Mouse (Mus musculus): Measurements from ENCODE around the gene Pdlim5. TPM values are rescaled to one million over a fixed set of nuclear protein-coding genes. Genes with fewer than 3 reads are reported as not detected.

Pdlim5 gene
- polyA plus RNA-seq, 1 experiment from 2014 or later: 84.5 TPM

DNA sequence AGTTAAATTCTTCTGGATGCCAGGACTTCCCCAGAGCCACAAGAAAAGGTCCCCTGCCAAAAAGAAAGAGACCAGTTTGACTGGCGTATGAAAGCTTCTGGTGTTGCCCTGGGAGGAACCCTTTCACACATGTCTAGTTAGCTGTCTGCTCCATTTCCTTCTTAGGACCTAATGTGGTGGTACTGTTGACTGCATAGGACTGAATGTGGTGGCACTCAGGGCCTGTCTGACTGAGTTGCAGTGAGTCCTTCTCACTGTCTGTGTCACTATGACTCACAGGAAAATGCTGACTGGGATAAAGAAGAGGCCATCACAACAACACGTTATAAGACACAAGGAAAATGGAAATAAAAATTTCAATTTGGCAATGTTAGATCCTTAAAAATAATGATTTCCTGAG is 146.0 kb downstream of the Pdlim5 start:
- WGBS: 77% methylated on average over 2 of the region's 2 CpGs
- DNase-seq (ENCODE audit: low spot score): no peak
- H3K9ac ChIP-seq (ENCODE audit: low read depth, low read length): no peak overlapping the region
- H3K4me3 ChIP-seq (ENCODE audit: low read depth, low read length): no peak overlapping the region
- H3K4me2 ChIP-seq (ENCODE audit: low read depth, low read length): no peak overlapping the region
- no peaks in the 10 kb centered on the region for H3K27me3 ChIP-seq (replicated peaks; ENCODE audit: control insufficient read depth, insufficient read depth, low read length)
- H3K4me1 ChIP-seq (ENCODE audit: control insufficient read depth, insufficient read depth, low read length): no peaks in the 10 kb centered on the region
- H3K36me3 ChIP-seq (ENCODE audit: control insufficient read depth, insufficient read depth, low read length): no peaks in the 10 kb centered on the region
- no peaks in the 10 kb centered on the region for H3K9me3 ChIP-seq (ENCODE audit: control insufficient read depth, low read length)
- no peak for ATAC-seq (ENCODE audit: low read depth)
- H3K27ac ChIP-seq (replicated peaks; ENCODE audit: low read depth, low read length): no peak overlapping the region

DNA sequence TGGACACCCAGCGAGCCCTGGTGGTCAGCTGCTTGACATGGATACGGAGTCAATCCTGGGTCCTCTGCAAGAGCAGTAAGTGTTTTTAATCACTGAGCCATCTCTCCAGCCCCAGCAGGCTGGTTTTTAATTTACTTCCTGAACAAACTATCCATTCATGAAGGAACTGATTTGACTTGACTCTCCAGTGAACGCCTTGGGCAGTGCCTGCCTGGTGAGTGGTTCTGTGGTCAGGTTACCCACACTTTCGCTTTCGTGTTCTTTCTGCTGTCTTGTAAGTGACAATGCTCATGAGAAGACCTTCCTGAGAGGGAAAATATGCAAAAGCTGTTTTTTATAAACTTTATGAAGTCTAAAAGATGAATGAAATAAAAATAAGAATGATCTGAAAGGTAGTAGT is 152.2 kb downstream of the Pdlim5 start:
- WGBS: 46% methylated on average over 5 of the region's 5 CpGs
- H3K4me1 ChIP-seq (ENCODE audit: control insufficient read depth, insufficient read depth, low read length): no peaks in the 10 kb centered on the region
- no peaks in the 10 kb centered on the region for H3K27me3 ChIP-seq (replicated peaks; ENCODE audit: control insufficient read depth, insufficient read depth, low read length)
- H3K4me3 ChIP-seq (ENCODE audit: low read depth, low read length): no peak overlapping the region
- no peak overlapping the region for H3K4me2 ChIP-seq (ENCODE audit: low read depth, low read length)
- H3K27ac ChIP-seq (replicated peaks; ENCODE audit: low read depth, low read length): no peak overlapping the region
- H3K9ac ChIP-seq (ENCODE audit: low read depth, low read length): no peak overlapping the region
- ATAC-seq (ENCODE audit: low read depth): no peak
- no peaks in the 10 kb centered on the region for H3K36me3 ChIP-seq (ENCODE audit: control insufficient read depth, insufficient read depth, low read length)
- H3K9me3 ChIP-seq (ENCODE audit: control insufficient read depth, low read length): no peaks in the 10 kb centered on the region
- no peak for DNase-seq (ENCODE audit: low spot score)

DNA sequence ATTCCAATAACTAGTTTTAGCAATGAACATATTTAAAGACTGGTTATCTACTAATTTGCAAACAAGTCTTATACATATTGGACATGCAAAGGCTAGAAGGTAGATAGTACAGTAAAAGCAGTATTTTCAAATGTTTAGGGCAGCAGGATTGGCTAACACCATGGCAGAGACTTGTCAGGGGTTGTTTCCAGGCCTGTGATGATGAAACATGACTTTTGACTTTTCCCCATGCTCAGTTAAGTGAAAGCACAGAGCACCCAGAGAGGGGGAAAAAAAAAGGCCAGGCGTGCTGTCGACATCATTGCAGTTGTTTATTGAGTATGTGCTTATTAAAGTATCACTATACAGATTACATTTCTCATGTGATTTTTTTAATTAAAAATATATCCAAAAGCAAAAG is 156.2 kb downstream of the Pdlim5 start:
- no peak for DNase-seq (ENCODE audit: low spot score)
- H3K4me3 ChIP-seq (ENCODE audit: low read depth, low read length): no peak overlapping the region
- no peaks in the 10 kb centered on the region for H3K9me3 ChIP-seq (ENCODE audit: control insufficient read depth, low read length)
- WGBS: 86% methylated on average over 2 of the region's 2 CpGs
- H3K4me2 ChIP-seq (ENCODE audit: low read depth, low read length): no peak overlapping the region
- H3K27ac ChIP-seq (replicated peaks; ENCODE audit: low read depth, low read length): no peak overlapping the region
- H3K27me3 ChIP-seq (replicated peaks; ENCODE audit: control insufficient read depth, insufficient read depth, low read length): no peaks in the 10 kb centered on the region
- H3K9ac ChIP-seq (ENCODE audit: low read depth, low read length): no peak overlapping the region
- no peaks in the 10 kb centered on the region for H3K36me3 ChIP-seq (ENCODE audit: control insufficient read depth, insufficient read depth, low read length)
- ATAC-seq (ENCODE audit: low read depth): no peak
- H3K4me1 ChIP-seq (ENCODE audit: control insufficient read depth, insufficient read depth, low read length): no peaks in the 10 kb centered on the region; the same call in 1 of the 2 replicates

DNA sequence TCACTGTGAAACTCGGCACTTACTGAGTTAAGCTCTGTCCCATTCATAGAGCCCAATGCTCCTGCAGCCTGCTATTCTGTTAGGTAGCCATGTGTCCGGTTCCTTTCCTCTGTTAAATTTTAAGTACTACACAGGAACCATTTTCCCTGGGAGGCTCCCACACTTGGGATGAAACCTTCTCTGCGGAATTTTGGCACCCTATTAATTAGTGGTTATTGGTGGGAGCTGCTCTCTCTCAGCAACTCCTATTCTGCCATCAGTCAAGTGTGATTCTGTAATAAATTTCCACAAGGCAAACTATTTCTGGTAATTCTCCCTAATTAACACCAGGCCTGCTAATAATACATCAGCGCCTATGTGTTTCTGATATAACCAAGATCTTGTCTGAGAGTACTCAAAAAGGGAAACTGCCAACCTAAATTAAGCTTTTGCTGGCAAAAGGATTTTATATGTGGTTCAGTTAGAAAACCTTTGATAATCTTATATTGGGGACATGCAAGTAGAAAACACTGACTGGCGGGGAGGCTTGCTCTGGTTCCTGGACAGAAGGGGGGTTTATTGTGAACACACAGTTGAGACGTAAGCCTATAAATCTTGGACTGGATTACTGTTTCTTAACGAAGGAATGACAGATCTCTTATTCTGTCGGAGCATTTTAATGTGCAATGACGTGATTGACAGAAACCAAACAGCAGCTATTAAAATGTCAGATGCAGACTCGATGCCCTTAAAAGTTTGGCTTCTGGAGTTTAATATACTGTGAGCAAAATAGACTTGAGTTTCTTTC is 157.0 kb downstream of the Pdlim5 start:
- Histone ChIP-seq H3K27ac (replicated peaks; ENCODE audit: low read depth, low read length) (no peak overlapping the region), H3K36me3 (ENCODE audit: control insufficient read depth, insufficient read depth, low read length) (no peaks in the 10 kb centered on the region), H3K4me2 (ENCODE audit: low read depth, low read length) (no peak overlapping the region), H3K4me3 (ENCODE audit: low read depth, low read length) (no peak overlapping the region), H3K9me3 (ENCODE audit: control insufficient read depth, low read length) (no peaks in the 10 kb centered on the region), H3K4me1 (ENCODE audit: control insufficient read depth, insufficient read depth, low read length) (no peaks in the 10 kb centered on the region; the same call in 1 of the 2 replicates), H3K9ac (ENCODE audit: low read depth, low read length) (no peak overlapping the region), H3K27me3 (replicated peaks; ENCODE audit: control insufficient read depth, insufficient read depth, low read length) (no peaks in the 10 kb centered on the region)
- 56% methylated on average over 10 of the region's 10 CpGs for WGBS
- DNase-seq (ENCODE audit: low spot score) (no peak), ATAC-seq (ENCODE audit: low read depth) (no peak)

DNA sequence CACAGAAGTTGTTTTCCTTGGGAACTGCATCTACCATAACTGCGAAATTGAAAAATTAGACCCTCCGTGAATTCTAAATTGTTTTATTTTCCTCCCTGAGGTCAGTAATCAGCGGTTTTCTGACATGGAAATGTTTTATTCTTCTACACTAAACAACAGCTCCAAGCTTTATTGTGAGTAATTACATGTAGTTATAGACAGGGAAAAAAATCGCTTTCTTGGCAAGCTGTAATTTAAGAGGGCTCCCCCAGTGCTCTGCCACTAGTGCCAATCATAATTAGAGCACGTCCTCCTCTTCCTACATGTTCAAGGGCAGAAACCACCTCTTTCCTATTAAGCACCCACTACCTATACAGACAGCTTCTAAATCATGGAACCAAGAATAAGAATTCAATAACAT is 157.9 kb downstream of the Pdlim5 start:
- Histone ChIP-seq H3K9ac (ENCODE audit: low read depth, low read length) (no peak overlapping the region), H3K4me1 (ENCODE audit: control insufficient read depth, insufficient read depth, low read length) (no peaks in the 10 kb centered on the region; the same call in 1 of the 2 replicates), H3K36me3 (ENCODE audit: control insufficient read depth, insufficient read depth, low read length) (no peaks in the 10 kb centered on the region), H3K4me2 (ENCODE audit: low read depth, low read length) (no peak overlapping the region), H3K4me3 (ENCODE audit: low read depth, low read length) (no peak overlapping the region), H3K27me3 (replicated peaks; ENCODE audit: control insufficient read depth, insufficient read depth, low read length) (no peaks in the 10 kb centered on the region), H3K27ac (replicated peaks; ENCODE audit: low read depth, low read length) (no peak overlapping the region), H3K9me3 (ENCODE audit: control insufficient read depth, low read length) (no peaks in the 10 kb centered on the region)
- DNase-seq (ENCODE audit: low spot score) (peak; percentile 50), ATAC-seq (ENCODE audit: low read depth) (peak; percentile 37; the same call in 1 of the 2 replicates)
- WGBS: 38% methylated on average over 5 of the region's 5 CpGs

DNA sequence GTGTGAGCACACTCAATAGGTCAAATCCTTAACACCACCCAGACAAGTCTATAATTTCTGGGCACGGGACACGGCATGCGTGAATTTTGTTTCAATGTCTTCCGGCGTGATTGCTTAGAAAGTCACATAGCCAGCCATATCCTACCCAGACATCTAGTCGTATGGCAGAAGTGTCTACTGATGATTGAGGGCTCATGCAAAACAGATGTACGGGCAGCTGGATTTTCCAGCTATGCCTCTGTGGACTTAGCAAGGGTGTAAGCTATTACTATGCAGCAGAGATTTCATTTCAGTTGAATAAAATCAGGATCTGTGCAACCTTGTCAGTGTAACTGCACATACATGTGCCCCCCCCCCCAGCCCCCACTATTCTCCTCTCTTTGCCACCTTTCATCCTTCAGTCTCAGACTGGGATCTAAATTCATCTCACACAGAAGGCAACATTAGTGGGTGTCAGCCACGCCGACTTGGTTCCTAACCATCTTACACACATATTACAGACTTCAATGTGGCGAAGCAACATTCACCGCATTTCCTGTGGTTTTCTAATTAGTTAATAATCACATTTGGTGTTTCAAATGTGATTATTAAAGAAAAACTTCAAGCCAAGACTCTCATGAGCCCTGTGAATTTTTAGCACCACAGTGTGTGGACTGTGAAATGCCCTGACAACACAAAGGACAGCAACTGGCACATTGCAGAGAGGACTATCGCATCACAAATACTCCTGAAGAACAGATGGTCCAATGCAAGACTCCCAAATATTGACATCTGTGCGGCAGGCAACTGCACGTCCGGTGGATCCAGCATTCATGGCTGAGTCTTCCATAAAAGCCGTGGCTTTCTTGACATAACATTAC is 161.7 kb downstream of the Pdlim5 start:
- Histone ChIP-seq H3K4me1 (ENCODE audit: control insufficient read depth, insufficient read depth, low read length) (no peaks in the 10 kb centered on the region; the same call in 1 of the 2 replicates), H3K9ac (ENCODE audit: low read depth, low read length) (no peak overlapping the region), H3K36me3 (ENCODE audit: control insufficient read depth, insufficient read depth, low read length) (no peaks in the 10 kb centered on the region), H3K4me3 (ENCODE audit: low read depth, low read length) (no peak overlapping the region), H3K9me3 (ENCODE audit: control insufficient read depth, low read length) (no peaks in the 10 kb centered on the region), H3K27me3 (replicated peaks; ENCODE audit: control insufficient read depth, insufficient read depth, low read length) (no peaks in the 10 kb centered on the region), H3K4me2 (ENCODE audit: low read depth, low read length) (no peak overlapping the region), H3K27ac (replicated peaks; ENCODE audit: low read depth, low read length) (no peak overlapping the region)
- ATAC-seq (ENCODE audit: low read depth) (peak; percentile 53; the same call in 1 of the 2 replicates), DNase-seq (ENCODE audit: low spot score) (peak; percentile 51)
- WGBS: 59% methylated on average over 16 of the region's 16 CpGs

DNA sequence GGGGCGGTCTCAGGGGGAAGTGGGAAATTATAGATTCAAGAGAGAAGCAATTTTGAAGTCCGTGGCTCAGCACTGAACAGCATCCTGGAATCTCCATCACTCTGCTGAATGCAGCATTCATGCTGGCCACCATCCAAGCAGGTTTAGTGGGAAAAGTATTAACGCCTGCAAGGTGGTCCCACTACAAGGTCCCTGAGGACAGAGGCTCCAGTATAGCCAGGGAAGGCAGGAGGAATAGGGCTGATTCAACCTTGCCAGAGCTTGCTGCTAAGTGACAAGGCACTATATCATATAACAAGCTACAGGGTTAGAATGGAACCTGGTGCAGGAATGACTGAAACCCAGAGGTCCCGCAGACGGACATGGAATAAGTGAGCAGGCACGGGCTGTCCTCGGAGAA is 166.8 kb downstream of the Pdlim5 start:
- H3K4me3 ChIP-seq (ENCODE audit: low read depth, low read length): no peak overlapping the region
- DNase-seq (ENCODE audit: low spot score) (peak; percentile 44), ATAC-seq (ENCODE audit: low read depth) (no peak)
- no peaks in the 10 kb centered on the region for H3K4me1 ChIP-seq (ENCODE audit: control insufficient read depth, insufficient read depth, low read length)
- WGBS: 62% methylated on average over 7 of the region's 7 CpGs
- H3K4me2 ChIP-seq (ENCODE audit: low read depth, low read length): no peak overlapping the region
- H3K36me3 ChIP-seq (ENCODE audit: control insufficient read depth, insufficient read depth, low read length): no peaks in the 10 kb centered on the region
- no peak overlapping the region for H3K9ac ChIP-seq (ENCODE audit: low read depth, low read length)
- no peaks in the 10 kb centered on the region for H3K27me3 ChIP-seq (replicated peaks; ENCODE audit: control insufficient read depth, insufficient read depth, low read length)
- no peaks in the 10 kb centered on the region for H3K9me3 ChIP-seq (ENCODE audit: control insufficient read depth, low read length)
- no peak overlapping the region for H3K27ac ChIP-seq (replicated peaks; ENCODE audit: low read depth, low read length)

DNA sequence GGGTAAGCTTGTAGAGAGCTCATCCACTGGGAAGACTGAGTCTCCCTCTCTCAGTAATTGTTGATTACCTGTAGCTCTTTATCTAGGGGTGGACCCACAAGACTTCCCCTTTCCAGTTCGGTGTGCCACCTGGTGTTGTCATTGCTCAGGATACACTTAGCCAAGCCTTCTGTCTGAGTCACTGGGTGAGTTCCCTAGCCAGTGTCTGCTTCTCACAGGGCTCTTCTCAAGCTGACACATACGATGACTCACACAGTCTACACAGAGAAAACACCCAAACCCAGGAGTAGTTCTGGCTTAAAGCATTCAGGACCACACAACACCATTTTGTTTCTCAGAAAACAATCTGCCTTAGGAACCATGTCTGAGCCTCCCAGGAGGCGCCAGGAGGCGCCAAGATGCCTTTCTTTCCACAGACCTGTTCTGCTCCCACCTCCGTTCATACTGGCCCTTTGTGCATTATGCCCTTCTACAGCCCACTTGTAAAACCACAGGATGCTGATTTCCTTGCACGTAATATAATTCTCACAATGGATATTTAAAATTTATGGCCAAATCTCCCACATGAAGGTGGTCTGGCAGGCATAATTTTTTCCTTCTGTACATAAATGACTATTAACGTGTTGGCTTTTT is 172.9 kb downstream of the Pdlim5 start:
- ATAC-seq (ENCODE audit: low read depth): no peak
- Histone ChIP-seq H3K27ac (replicated peaks; ENCODE audit: low read depth, low read length) (no peak overlapping the region), H3K9me3 (ENCODE audit: control insufficient read depth, low read length) (no peaks in the 10 kb centered on the region), H3K36me3 (ENCODE audit: control insufficient read depth, insufficient read depth, low read length) (no peaks in the 10 kb centered on the region), H3K4me1 (ENCODE audit: control insufficient read depth, insufficient read depth, low read length) (no peaks in the 10 kb centered on the region), H3K9ac (ENCODE audit: low read depth, low read length) (no peak overlapping the region), H3K27me3 (replicated peaks; ENCODE audit: control insufficient read depth, insufficient read depth, low read length) (no peaks in the 10 kb centered on the region), H3K4me2 (ENCODE audit: low read depth, low read length) (no peak overlapping the region), H3K4me3 (ENCODE audit: low read depth, low read length) (no peak overlapping the region)
- WGBS: 82% methylated on average over 7 of the region's 7 CpGs
- DNase-seq (ENCODE audit: low spot score): no peak

Measured in embryonic facial prominence, embryonic 14.5 days (tissue).